Mouse (Mus musculus): ENCODE measurements around the gene Txnrd1. TPM values are rescaled to one million over a fixed set of nuclear protein-coding genes. Genes with fewer than 3 reads are reported as not detected.

Txnrd1 gene
- polyA plus RNA-seq, 1 experiment from 2014 or later, result 200 TPM

DNA sequence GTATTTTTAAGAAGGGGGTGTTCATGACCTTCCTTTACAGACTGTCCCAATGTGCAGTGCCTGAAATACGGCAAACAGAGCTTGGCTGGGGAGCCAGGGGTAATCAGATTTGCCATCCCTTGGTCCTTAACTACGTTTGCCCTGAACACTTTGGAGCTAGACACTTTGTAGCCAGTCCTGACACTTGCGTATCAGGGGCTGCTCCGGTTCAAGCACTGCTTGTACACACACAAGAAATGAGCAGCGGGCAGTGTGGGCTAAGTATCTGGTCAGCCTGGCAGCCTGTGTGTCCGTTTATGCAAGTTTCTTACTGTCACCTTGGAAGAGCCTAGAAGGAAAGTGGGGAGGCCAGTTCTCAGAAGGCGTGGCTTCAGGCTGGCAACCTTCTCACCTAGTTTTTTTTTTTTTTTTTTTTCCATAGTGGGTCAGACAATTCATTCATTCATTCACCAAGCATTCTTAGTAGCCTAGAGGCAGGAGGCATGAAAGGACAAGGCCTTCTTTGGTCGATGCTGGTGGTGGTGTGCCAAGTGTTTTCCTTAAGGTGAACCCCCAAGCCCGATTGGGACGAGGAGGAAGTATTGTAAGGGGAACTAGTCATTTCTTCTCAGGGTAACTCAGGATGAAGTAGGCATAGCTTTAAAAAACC is 24.4 kb downstream of the Txnrd1 start:
- peaks cover 13% of the 10 kb centered on the region for H3K36me3 ChIP-seq (replicated peaks)
- H3K4me1 ChIP-seq, result peaks cover 47% of the 10 kb centered on the region
- WGBS, result 50% methylated on average over 10 of the region's 10 CpGs
- H3K27ac ChIP-seq, result peak overlapping the region; percentile 97
- no peaks in the 10 kb centered on the region for H3K27me3 ChIP-seq (ENCODE audit: poor library complexity, severe bottlenecking)
- H3K4me3 ChIP-seq, result peak overlapping the region; percentile 86
- DNase-seq (ENCODE audit: extremely low spot score, low spot score), result no peak
- H3K9me3 ChIP-seq, result no peaks in the 10 kb centered on the region

DNA sequence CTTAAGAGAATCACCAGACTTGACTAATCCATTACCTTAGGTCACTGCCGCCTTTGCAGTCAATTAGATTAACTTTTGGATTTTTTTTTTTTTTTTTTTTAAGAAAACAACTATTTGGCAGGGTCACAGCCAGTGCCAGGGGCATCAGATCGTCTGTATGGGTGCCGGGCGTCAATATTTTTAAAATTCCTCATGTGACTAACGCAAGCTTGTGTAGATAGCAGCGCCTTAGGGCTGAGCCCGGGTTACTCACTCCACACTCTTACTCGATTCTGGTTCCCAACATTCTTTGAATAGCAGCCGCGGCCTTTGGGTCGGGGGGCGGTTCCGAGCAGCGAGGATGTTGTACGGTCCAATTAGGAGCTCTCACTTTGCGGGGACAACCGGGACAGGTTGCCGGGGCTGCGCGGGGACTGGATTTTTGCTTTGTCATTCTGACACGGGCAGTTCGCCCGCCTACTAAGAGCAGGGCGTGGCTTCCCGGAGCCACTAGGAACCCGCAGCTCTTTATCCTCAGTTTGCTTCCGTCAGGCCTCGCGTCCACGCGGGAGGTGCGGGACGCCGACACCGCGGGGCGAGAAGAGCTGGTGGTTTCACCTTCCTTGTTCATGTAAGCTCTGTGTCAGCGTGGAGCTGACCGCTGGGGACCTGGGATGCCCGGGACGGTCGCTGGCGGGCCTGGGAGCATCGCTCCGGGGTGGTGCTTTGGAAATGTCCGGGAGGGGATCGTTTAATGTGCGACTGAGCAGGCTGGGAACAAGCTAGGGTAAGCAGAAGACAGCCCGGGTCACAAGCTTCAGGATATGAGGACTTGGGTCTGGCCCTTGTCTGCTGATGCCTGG is 25.2 kb downstream of the Txnrd1 start:
- under 1% methylated on average over 49 of the region's 49 CpGs for WGBS
- peak overlapping the region; percentile 97 for H3K27ac ChIP-seq
- peak; percentile 92 for DNase-seq (ENCODE audit: extremely low spot score, low spot score)

DNA sequence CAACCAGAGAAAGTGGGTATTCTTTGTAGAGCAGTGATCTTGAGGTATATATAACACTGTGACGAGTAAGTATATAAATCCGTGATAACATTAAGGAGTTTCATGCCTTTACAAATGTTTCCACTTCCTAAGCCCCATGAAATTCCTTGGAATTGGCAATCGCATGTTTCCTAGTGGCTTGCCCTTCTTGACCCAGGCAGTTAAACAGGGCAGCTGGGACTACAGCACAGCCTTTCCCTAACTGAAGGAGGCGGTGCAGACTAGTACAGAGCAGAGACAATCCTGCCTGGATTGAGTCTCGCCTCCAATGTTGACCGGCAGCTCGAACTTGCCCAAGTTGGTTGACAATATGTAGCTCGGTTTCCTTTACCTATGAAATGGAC is 25.8 kb downstream of the Txnrd1 start:
- WGBS, result under 1% methylated on average over 8 of the region's 8 CpGs
- H3K4me1 ChIP-seq, result peaks cover 50% of the 10 kb centered on the region
- peaks cover 26% of the 10 kb centered on the region for H3K36me3 ChIP-seq (replicated peaks)
- DNase-seq (ENCODE audit: extremely low spot score, low spot score), result peak; percentile 48
- peak overlapping the region; percentile 97 for H3K27ac ChIP-seq
- no peaks in the 10 kb centered on the region for H3K27me3 ChIP-seq (ENCODE audit: poor library complexity, severe bottlenecking)
- H3K9me3 ChIP-seq, result no peaks in the 10 kb centered on the region
- peak overlapping the region; percentile 86 for H3K4me3 ChIP-seq

More for the DNA sequence above, 25.2 kb downstream of the Txnrd1 start:
- H3K4me3 ChIP-seq, result peak overlapping the region; percentile 86
- H3K27me3 ChIP-seq (ENCODE audit: poor library complexity, severe bottlenecking), result no peaks in the 10 kb centered on the region
- H3K9me3 ChIP-seq, result no peaks in the 10 kb centered on the region
- H3K4me1 ChIP-seq, result peaks cover 50% of the 10 kb centered on the region
- H3K36me3 ChIP-seq (replicated peaks), result peaks cover 20% of the 10 kb centered on the region

DNA sequence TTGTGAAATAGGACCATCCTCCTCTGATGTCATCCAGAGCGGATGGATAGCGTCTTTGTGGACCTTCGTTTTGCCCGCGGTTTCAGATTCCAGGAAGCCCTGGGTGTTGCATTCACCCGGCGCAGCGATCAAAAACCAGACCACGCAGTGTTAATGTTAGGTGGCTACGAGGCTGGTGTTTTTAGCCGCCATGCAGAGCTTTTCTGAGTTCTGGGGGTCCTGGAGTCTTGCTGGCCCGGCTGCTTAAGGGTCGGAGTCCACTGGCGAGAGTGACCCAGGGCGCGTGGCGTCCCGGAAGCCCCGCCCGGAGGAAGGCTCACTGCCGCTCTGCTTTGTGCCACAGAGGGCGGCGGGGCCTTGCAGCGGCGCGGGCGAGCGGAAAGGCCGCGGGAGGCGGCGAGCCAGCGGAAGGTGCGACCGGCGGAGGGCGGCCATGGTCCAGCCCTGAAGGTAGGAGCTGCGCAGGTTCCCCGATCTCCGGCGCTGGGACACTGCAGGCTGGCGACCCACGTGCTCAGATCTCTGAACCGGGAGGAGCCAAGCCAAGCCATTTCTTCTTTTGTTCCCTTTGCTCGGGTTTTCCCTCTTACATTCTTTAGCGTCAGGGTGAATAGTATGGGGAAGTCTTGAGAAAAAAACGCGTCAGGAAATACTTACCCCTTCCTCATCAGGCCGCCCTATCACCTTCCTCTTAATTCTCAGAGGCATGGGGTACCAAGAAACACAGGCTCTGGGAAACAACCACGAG is 26.6 kb downstream of the Txnrd1 start:
- Histone ChIP-seq H3K36me3 (replicated peaks) (peaks cover 34% of the 10 kb centered on the region), H3K27ac (peak overlapping the region; percentile 97), H3K27me3 (ENCODE audit: poor library complexity, severe bottlenecking) (no peaks in the 10 kb centered on the region), H3K9me3 (no peaks in the 10 kb centered on the region), H3K4me1 (peaks cover 50% of the 10 kb centered on the region), H3K4me3 (peak overlapping the region; percentile 86)
- peak; percentile 79 for DNase-seq (ENCODE audit: extremely low spot score, low spot score)
- under 1% methylated on average over 50 of the region's 50 CpGs for WGBS

DNA sequence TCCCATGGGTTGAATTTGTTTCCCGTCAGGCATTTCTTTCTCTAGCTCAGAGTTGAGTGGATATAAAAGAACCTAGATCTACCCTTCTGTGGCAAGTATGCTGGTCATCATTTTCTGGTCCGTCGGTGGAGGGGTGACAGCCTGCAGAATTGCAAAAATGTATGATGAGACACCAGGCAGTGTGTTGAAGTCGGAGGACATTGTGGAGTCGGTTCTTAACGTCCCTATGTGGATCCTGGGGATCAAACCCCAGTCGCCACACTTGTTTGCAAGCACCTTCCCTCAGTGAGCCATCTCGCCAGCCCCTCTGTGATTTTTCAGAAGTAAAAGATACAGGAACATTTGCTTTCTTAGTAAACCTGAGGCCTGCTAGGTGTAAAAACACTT is 27.2 kb downstream of the Txnrd1 start:
- H3K4me3 ChIP-seq, result peak overlapping the region; percentile 86
- H3K27me3 ChIP-seq (ENCODE audit: poor library complexity, severe bottlenecking), result no peaks in the 10 kb centered on the region
- H3K4me1 ChIP-seq, result peaks cover 47% of the 10 kb centered on the region
- peak overlapping the region; percentile 97 for H3K27ac ChIP-seq
- H3K36me3 ChIP-seq (replicated peaks), result peaks cover 40% of the 10 kb centered on the region
- H3K9me3 ChIP-seq, result no peaks in the 10 kb centered on the region
- peak; percentile 37 for DNase-seq (ENCODE audit: extremely low spot score, low spot score)
- WGBS, result 9% methylated on average over 8 of the region's 8 CpGs

DNA sequence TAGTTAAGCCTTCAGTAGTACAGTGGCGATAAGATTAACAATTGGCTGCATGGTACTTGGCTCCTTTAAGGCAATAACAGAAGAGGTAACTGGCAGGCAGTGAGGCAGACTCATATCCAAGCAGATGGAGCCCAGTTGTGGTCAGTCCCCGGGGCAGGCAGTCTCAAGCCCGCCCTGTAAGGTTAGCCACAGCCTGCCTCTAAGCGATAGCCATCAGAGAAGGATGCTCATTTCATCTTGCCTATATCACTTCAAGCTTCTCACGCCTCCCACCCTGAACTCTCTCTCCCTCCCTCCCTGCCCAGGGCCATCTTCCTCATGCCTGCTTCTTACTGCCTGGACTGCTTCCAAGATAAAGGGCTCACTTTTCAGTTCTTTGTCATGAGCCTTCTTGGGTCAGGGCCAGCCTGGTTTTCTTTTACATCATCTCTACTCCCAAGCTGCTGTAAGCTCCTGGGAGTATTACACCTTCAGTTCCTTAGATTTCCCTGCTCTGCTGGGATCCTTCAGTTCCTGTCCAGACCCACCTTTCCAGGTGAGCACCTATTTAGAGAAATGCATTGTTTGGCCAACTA is 29.4 kb downstream of the Txnrd1 start:
- Histone ChIP-seq H3K4me1 (peaks cover 49% of the 10 kb centered on the region), H3K4me3 (no peak overlapping the region; the same call in 1 of the 2 replicates), H3K36me3 (replicated peaks) (peaks cover 63% of the 10 kb centered on the region), H3K27ac (no peak overlapping the region), H3K27me3 (ENCODE audit: poor library complexity, severe bottlenecking) (no peaks in the 10 kb centered on the region), H3K9me3 (no peaks in the 10 kb centered on the region)
- no peak for DNase-seq (ENCODE audit: extremely low spot score, low spot score)
- WGBS, result 87% methylated on average over 5 of the region's 5 CpGs

DNA sequence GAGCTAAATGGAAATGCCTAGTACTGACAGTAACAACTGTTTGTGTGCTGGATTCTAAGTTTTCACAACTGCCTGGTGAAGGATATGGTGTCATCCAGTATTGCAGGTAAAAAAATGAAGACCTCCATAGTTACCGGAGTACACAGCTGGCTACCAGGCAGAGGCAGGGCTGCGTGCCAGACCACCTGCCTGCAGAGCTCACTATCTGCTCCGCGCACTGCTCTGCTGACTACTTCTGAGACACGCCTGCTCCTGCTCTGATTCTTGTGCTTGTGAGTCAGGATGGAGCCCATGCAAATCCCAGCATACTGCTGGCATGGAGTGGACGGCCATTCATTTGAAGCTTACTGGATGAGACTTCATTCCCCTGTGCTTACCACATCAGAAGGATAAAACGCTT is 30.1 kb downstream of the Txnrd1 start:
- Histone ChIP-seq H3K4me1 (peaks cover 42% of the 10 kb centered on the region), H3K27ac (no peak overlapping the region), H3K9me3 (no peaks in the 10 kb centered on the region), H3K4me3 (no peak overlapping the region), H3K27me3 (ENCODE audit: poor library complexity, severe bottlenecking) (no peaks in the 10 kb centered on the region), H3K36me3 (replicated peaks) (peaks cover 69% of the 10 kb centered on the region)
- DNase-seq (ENCODE audit: extremely low spot score, low spot score), result no peak
- WGBS, result 93% methylated on average over 7 of the region's 7 CpGs

DNA sequence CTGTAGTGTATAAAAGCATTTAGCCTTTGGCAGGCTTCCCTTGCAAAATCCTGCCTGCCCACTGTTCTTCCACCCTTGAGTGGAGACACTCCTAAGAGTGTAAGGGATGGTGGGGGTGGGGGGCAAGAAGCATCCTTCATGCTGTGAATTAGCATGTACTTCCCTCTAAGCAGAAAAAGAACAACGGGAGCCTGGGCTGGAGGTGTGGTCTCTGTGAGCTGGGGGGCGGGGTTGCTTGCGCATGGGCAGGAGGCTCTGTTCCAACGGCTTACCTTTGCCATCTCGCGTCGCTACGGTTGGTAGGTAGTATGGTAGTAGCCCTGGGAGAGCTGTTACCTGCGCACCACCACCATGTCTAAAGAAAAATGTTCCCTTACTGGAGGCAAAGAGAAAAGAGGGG is 32.6 kb downstream of the Txnrd1 start, which contains the start of gene Eid3:
TSS of gene Eid3 (plus strand) at position 271 of the 400 bp plus-strand sequence.
- Histone ChIP-seq H3K36me3 (replicated peaks) (peaks cover 94% of the 10 kb centered on the region), H3K4me1 (peaks cover 34% of the 10 kb centered on the region), H3K27ac (no peak within 1 kb of the TSS), H3K4me3 (no peak within 1 kb of the TSS), H3K27me3 (ENCODE audit: poor library complexity, severe bottlenecking) (no peaks in the 10 kb centered on the region), H3K9me3 (no peaks in the 10 kb centered on the region)
- WGBS, result 73% methylated on average over 9 of the region's 9 CpGs
- DNase-seq (ENCODE audit: extremely low spot score, low spot score), result no peak

DNA sequence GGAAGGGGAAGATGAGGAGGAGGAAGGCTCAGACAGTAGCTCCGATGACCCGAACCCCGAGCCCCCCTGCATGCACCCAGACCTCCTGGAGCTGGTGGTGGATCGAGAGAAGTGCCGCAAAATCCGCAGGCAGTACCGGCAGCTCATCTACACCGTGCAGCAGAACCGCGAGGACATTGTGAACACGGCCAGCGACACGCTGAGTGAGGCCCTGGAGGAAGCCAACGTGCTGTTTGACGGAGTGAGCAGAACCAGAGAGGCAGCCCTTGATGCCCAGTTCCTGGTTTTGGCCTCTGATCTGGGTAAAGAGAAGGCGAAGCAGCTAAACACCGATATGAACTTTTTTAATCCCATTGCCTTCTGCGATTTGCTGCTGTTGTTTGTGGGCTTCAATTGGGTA is 33.1 kb downstream of the Txnrd1 start:
- Histone ChIP-seq H3K36me3 (replicated peaks) (peaks cover 96% of the 10 kb centered on the region), H3K27ac (no peak overlapping the region), H3K27me3 (ENCODE audit: poor library complexity, severe bottlenecking) (no peaks in the 10 kb centered on the region), H3K4me3 (no peak overlapping the region), H3K4me1 (peaks cover 30% of the 10 kb centered on the region), H3K9me3 (no peaks in the 10 kb centered on the region)
- DNase-seq (ENCODE audit: extremely low spot score, low spot score), result no peak
- WGBS, result 90% methylated on average over 18 of the region's 18 CpGs

DNA sequence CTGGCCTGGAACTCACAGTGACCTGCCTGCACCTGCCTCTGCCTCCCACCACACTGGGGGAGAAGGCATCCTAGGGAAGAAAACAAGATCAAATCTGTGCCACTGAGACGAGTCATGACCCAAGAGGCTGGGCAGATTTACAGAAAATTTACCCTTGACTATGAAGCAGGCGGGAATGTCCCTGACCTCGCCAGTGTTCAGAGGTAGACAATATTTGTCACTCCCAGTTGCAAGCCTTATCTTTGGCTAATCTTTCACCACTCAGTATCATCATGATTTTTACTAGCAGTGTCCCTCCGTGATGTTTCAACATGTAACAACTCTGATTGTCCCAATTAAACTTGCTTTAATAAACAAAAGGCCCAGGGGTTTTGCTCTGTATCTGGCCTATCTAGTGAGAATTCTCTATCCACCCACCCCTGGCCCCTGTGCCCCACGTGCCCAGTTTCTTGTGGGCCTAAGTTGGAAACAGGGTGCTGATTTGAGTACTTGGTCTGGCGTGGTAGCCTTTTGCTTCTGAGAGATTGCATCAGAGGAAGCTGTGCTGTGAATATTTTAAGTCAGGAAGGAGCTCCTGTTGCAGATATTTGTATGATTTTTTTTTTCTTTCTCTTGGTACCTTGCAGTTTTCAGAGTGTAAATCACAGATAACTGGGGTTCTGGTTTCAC is 34.8 kb downstream of the Txnrd1 start:
- no peak overlapping the region for H3K27ac ChIP-seq
- no peak for DNase-seq (ENCODE audit: extremely low spot score, low spot score)
- no peaks in the 10 kb centered on the region for H3K27me3 ChIP-seq (ENCODE audit: poor library complexity, severe bottlenecking)
- peaks cover 18% of the 10 kb centered on the region for H3K4me1 ChIP-seq
- H3K4me3 ChIP-seq, result no peak overlapping the region
- H3K9me3 ChIP-seq, result no peaks in the 10 kb centered on the region
- WGBS, result 89% methylated on average over 6 of the region's 6 CpGs
- H3K36me3 ChIP-seq (replicated peaks), result peaks cover 95% of the 10 kb centered on the region

DNA sequence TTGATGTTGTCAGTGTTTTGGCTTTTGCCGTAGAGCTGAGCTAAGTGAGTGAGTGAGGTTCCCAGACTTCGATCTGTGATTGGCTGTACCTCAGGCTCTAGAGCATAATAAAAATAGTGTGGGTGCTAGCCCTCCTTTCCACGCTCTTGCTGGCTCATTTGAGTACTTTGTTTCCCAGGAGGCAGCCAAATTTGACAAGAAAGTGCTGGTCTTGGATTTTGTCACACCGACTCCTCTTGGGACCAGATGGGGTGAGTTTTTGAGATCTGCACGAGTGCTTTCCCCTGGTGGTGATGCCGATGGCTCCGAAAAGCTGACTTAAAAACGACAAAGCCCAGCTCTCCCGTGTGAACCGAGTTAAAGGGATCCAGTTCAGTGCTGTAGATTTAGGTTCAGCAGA is 41.7 kb downstream of the Txnrd1 start:
- Histone ChIP-seq H3K27me3 (ENCODE audit: poor library complexity, severe bottlenecking) (no peaks in the 10 kb centered on the region), H3K9me3 (no peaks in the 10 kb centered on the region), H3K4me3 (no peak overlapping the region), H3K4me1 (peaks cover 4% of the 10 kb centered on the region), H3K36me3 (replicated peaks) (peaks cover 95% of the 10 kb centered on the region), H3K27ac (no peak overlapping the region)
- DNase-seq (ENCODE audit: extremely low spot score, low spot score), result no peak
- 92% methylated on average over 10 of the region's 10 CpGs for WGBS

All from forebrain, embryonic 10.5 days (tissue).